Mouse (Mus musculus) lung, postnatal 0 days (tissue): ENCODE results near the gene Cux1. TPM values are rescaled to one million over a fixed set of nuclear protein-coding genes. Genes with fewer than 3 reads are reported as not detected.

Source experiments
- ATAC-seq: fragments of 200-750 bp; cut with Nextera tagmentation; 2 replicates; pipeline ENCODE4 v1.8.0; 2017; ENCODE audit warnings: moderate library complexity
- DNase-seq: peaks from one replicate; pipeline ENCODE4 v3.0.0-alpha.2; 2016; ENCODE audit warnings: low spot score
- H3K27ac ChIP-seq: fragments of 300-500 bp; sonication (generic); 2 replicates; pipeline ENCODE4 v1.5.1; 2014; ENCODE audit warnings: antibody characterized with exemption, mild to moderate bottlenecking, low read length, mixed read lengths
- H3K27me3 ChIP-seq: fragments of 300-500 bp; sonication (generic); replicated peaks from 2 replicates; pipeline ENCODE4 v1.6.1; 2014; ENCODE audit warnings: low read length, mixed read lengths; ENCODE audit not compliant: insufficient read depth
- H3K36me3 ChIP-seq: fragments of 300-500 bp; sonication (generic); 2 replicates; pipeline ENCODE4 v1.6.1; 2014; ENCODE audit warnings: low read length, mixed read lengths; ENCODE audit not compliant: insufficient read depth
- H3K4me1 ChIP-seq: fragments of 300-500 bp; sonication (generic); 2 replicates; pipeline ENCODE4 v1.6.1; 2014; ENCODE audit warnings: antibody characterized with exemption, low read depth, low read length, mixed read lengths; ENCODE audit not compliant: insufficient read depth
- H3K4me2 ChIP-seq: fragments of 300-500 bp; sonication (generic); replicated peaks from 2 replicates; pipeline ENCODE4 v1.6.1; 2014; ENCODE audit warnings: low read depth, mild to moderate bottlenecking, low read length, moderate library complexity, mixed read lengths
- H3K4me3 ChIP-seq: fragments of 300-500 bp; sonication (generic); 2 replicates; pipeline ENCODE4 v1.5.1; 2014; ENCODE audit warnings: low read depth, low read length
- H3K9ac ChIP-seq: fragments of 300-500 bp; sonication (generic); replicated peaks from 2 replicates; pipeline ENCODE4 v1.6.1; 2014; ENCODE audit warnings: low read depth, mild to moderate bottlenecking
- H3K9me3 ChIP-seq: fragments of 300-500 bp; sonication (generic); 2 replicates; pipeline ENCODE4 v1.6.1; 2016; ENCODE audit warnings: low read length, mixed read lengths
- CTCF ChIP-seq: IDR thresholded peaks from 2 replicates; pipeline ENCODE4 v1.5.1; 2016; ENCODE audit warnings: antibody characterized with exemption, mild to moderate bottlenecking
- EP300 ChIP-seq: IDR thresholded peaks from 2 replicates; pipeline ENCODE4 v1.6.1; 2016; ENCODE audit warnings: antibody characterized with exemption, mild to moderate bottlenecking, control low read depth
- WGBS: fragments of 180-500 bp; shearing (Covaris S2); extraction: QIAGEN DNeasy Blood & Tissue Kit; methylation state at CpG from one replicate; pipeline ENCODE4 v1.1.7; 2014; 5-methylcytosine and 5-hydroxymethylcytosine counted together
- polyA plus RNA-seq: library from polyadenylated mRNA; unstranded; fragments of >200 nt; fragmentation: Nextera tagmentation; extraction: Ambion mirVana; gene quantifications from 2 replicates; pipeline ENCODE4 v1.2.1, GENCODE M21; 2015

The Cux1 gene
- polyA plus RNA-seq, 1 experiment from 2014 or later = 68.5 TPM

DNA sequence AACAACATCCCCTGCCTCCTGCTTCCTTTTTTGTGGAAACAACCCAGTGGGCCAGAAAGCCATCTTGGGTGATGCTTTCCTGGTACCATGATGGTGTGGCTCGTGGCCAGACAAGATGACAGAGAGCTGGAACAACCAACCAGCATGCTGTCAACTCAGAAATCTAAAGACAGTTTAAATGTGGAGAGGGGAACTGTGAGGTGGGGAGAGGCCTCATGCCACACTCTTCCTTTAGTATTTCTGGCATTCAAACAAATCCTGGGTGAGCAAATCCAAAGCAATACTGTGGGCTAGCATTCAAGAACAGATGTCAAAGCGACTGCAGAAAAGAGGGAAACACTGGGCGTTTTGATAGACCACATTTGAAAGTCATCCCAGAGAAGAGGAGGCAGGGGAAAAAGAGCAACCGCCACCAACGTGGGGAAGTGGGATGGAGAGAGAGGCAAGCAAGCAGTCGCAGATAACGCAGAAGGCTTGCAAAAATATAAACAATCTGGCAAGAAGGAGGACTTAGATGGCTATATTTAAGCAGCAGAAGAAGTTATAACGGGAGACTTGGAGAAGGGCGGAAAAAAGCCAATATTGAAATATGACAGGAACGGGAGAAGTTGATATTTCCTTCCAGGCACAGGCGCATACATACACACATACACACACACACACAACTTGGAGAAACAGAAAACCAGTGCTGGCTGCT is 79.7 kb downstream of the Cux1 start:
- Histone ChIP-seq H3K27me3 (no peaks in the 10 kb centered on the region), H3K4me3 (no peak overlapping the region), H3K9ac (no peak overlapping the region), H3K4me2 (no peak overlapping the region), H3K4me1 (peaks cover 8% of the 10 kb centered on the region; the same call in 1 of the 2 replicates), H3K9me3 (no peaks in the 10 kb centered on the region), H3K27ac (no peak overlapping the region), H3K36me3 (no peaks in the 10 kb centered on the region)
- WGBS = 35% methylated on average over 11 of the region's 11 CpGs
- no peak for DNase-seq
- TF ChIP-seq EP300 = no peak
- TF ChIP-seq CTCF = no peak
- no peak for ATAC-seq

DNA sequence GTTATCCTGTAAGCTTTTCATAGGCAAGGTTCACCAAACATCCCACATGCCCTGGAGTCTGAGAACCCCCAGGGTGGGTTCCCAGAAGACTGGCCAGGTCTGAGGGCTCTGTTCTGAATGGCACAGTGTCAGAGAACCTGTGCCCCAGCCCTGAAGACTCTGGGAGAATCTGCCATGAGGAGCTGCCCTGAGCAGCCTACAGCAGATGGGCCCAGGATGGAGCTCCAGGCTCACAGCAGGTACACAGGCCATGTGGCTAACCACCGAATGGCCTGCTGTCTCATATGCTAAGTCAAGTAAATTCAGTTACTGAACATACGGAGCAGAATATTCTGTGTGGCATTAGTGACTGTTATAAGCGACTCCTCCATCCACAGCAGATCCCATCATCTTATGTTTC is 80.9 kb downstream of the Cux1 start:
- Histone ChIP-seq H3K4me2 (no peak overlapping the region), H3K27ac (no peak overlapping the region), H3K9me3 (no peaks in the 10 kb centered on the region), H3K27me3 (no peaks in the 10 kb centered on the region), H3K9ac (no peak overlapping the region), H3K4me1 (peaks cover 8% of the 10 kb centered on the region; the same call in 1 of the 2 replicates), H3K4me3 (no peak overlapping the region), H3K36me3 (no peaks in the 10 kb centered on the region)
- DNase-seq = no peak
- 99% methylated on average over 3 of the region's 3 CpGs for whole genome bisulfite sequencing
- no peak for ATAC-seq
- TF ChIP-seq EP300 (no peak), CTCF (no peak)

DNA sequence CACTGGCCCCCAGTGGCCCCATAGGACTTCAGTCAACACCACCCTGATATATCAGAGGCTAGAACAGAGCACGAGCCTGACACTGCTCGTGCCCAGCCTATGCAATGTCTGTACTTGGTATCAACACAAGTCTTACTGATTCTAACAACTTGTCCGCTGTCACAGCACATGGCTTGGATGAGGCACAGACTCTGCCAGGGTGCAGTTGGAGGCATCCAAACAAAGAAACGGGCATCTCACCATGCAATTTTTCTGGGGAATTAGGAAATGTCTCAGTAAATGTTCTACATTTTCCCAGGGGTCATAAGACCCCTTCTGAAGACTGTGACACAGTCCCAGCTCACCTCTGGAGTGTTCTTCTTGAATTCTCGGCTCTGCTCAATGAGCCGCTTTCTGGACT is 81.9 kb downstream of the Cux1 start:
- H3K9me3 ChIP-seq = no peaks in the 10 kb centered on the region
- no peaks in the 10 kb centered on the region for H3K27me3 ChIP-seq
- no peak overlapping the region for H3K9ac ChIP-seq
- 91% methylated on average over 6 of the region's 6 CpGs for WGBS
- DNase-seq (no peak), ATAC-seq (no peak)
- H3K4me2 ChIP-seq = no peak overlapping the region
- TF ChIP-seq CTCF (no peak), EP300 (no peak)
- peaks cover 8% of the 10 kb centered on the region; the same call in 1 of the 2 replicates for H3K4me1 ChIP-seq
- no peak overlapping the region for H3K27ac ChIP-seq
- H3K36me3 ChIP-seq = no peaks in the 10 kb centered on the region
- H3K4me3 ChIP-seq = no peak overlapping the region

DNA sequence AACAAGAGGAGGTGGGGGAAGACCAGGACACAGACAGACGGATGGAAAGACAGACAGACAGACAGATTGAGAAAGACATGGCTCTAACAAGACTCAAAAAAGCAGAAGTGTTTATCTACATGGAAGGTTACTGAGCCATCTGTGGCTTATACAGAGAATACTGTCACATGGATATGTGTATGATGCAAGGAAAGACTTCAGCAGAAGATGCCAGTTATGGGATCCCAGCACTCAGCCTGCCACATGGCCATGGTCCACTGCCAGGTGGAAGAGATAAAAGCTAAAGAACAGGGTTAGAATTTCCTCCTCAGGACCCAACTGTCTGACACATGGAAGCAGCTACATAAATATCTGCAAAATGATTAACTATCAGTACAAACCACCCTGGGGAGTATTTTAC is 84.9 kb downstream of the Cux1 start:
- H3K4me2 ChIP-seq = no peak overlapping the region
- no peaks in the 10 kb centered on the region for H3K36me3 ChIP-seq
- H3K9me3 ChIP-seq = no peaks in the 10 kb centered on the region
- H3K27me3 ChIP-seq = no peaks in the 10 kb centered on the region
- H3K4me3 ChIP-seq = no peak overlapping the region
- no peaks in the 10 kb centered on the region; the same call in 1 of the 2 replicates for H3K4me1 ChIP-seq
- DNase-seq (no peak), ATAC-seq (no peak)
- H3K27ac ChIP-seq = no peak overlapping the region
- TF ChIP-seq EP300 (no peak), CTCF (no peak)
- no peak overlapping the region for H3K9ac ChIP-seq
- WGBS = 86% methylated on average over 1 of the region's 1 CpGs

DNA sequence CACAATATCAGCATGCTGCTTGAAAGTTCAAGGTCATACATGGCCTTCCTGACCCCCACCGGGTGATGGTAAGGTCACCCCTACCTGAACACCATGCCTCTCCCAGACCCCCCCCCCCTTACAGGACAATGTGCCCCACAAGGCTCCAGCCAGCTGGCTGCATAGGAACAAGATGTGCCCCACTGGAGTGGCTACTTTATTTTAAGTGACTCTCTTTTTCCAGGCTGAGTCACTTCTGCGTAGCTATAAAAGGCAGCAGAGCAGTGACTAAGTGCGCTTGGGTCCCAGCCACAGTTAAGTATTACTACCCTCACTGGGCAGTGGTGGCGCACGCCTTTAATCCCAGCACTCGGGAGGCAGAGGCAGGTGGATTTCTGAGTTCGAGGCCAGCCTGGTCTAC is 86.7 kb downstream of the Cux1 start:
- Histone ChIP-seq H3K27me3 (no peaks in the 10 kb centered on the region), H3K27ac (no peak overlapping the region), H3K4me3 (no peak overlapping the region), H3K9ac (no peak overlapping the region), H3K4me1 (peaks cover 7% of the 10 kb centered on the region; the same call in 1 of the 2 replicates), H3K36me3 (no peaks in the 10 kb centered on the region), H3K9me3 (no peaks in the 10 kb centered on the region), H3K4me2 (no peak overlapping the region)
- DNase-seq (peak; percentile 79), ATAC-seq (peak; percentile 92)
- TF ChIP-seq CTCF (peak; percentile 23), EP300 (peak; percentile 99)
- WGBS = 72% methylated on average over 7 of the region's 7 CpGs

DNA sequence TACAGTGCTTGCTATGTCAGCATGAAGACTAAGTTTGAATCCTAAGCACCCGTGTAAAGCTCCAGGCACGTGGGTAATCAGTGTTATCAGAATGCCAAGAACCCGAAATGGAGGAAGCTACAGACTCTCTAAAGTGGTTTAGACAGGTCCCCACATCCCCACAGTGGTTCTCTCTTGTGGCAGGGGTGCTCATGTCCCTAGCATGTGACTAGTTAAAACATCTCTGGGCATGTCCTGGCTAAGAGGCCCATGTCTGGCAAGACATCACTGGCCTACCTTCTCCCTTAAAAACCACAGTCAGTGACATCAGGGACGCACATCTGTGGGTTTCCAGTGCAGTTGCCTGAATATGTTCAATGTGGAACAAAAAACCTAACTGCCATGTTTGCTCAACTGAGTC is 87.5 kb downstream of the Cux1 start:
- Histone ChIP-seq H3K36me3 (no peaks in the 10 kb centered on the region), H3K4me3 (no peak overlapping the region), H3K9ac (no peak overlapping the region), H3K27ac (peak overlapping the region; percentile 23; the same call in 1 of the 2 replicates), H3K4me1 (peaks cover 7% of the 10 kb centered on the region; the same call in 1 of the 2 replicates), H3K27me3 (no peaks in the 10 kb centered on the region), H3K9me3 (no peaks in the 10 kb centered on the region), H3K4me2 (no peak overlapping the region)
- TF ChIP-seq EP300 = no peak
- no peak for TF ChIP-seq CTCF
- 67% methylated on average over 4 of the region's 4 CpGs for WGBS
- DNase-seq (no peak), ATAC-seq (no peak)
